Mouse (Mus musculus) embryonic facial prominence, embryonic 12.5 days (tissue): ENCODE measurements around the gene AA986860. TPM values are rescaled to one million over a fixed set of nuclear protein-coding genes. Genes with fewer than 3 reads are reported as not detected.

Experiments
- ATAC-seq: fragments of 200-750 bp; cut with Nextera tagmentation; 2 replicates; pipeline ENCODE4 v1.8.0; 2017; ENCODE audit not compliant: insufficient number of reproducible peaks, insufficient read depth, low FRiP score, low TSS enrichment
- H3K27ac ChIP-seq: fragments of 300-500 bp; sonication (generic); 2 replicates; pipeline ENCODE4 v1.5.1; 2016; ENCODE audit warnings: mild to moderate bottlenecking
- H3K27me3 ChIP-seq: fragments of 300-500 bp; sonication (generic); 2 replicates; pipeline ENCODE4 v1.6.1; 2016; ENCODE audit warnings: mild to moderate bottlenecking, moderate library complexity
- H3K36me3 ChIP-seq: fragments of 300-500 bp; sonication (generic); 2 replicates; pipeline ENCODE4 v1.6.1; 2016; ENCODE audit warnings: mild to moderate bottlenecking
- H3K4me1 ChIP-seq: fragments of 300-500 bp; sonication (generic); 2 replicates; pipeline ENCODE4 v1.6.1; 2016
- H3K4me2 ChIP-seq: fragments of 300-500 bp; sonication (generic); replicated peaks from 2 replicates; pipeline ENCODE4 v1.6.1; 2016; ENCODE audit warnings: mild to moderate bottlenecking, moderate library complexity
- H3K4me3 ChIP-seq: fragments of 300-500 bp; sonication (generic); 2 replicates; pipeline ENCODE4 v1.5.1; 2016; ENCODE audit warnings: mild to moderate bottlenecking
- H3K9ac ChIP-seq: fragments of 300-500 bp; sonication (generic); 2 replicates; pipeline ENCODE4 v1.6.1; 2016; ENCODE audit warnings: mild to moderate bottlenecking, moderate library complexity
- H3K9me3 ChIP-seq: fragments of 300-500 bp; sonication (generic); 2 replicates; pipeline ENCODE4 v1.6.1; 2016; ENCODE audit warnings: mild to moderate bottlenecking, moderate library complexity
- WGBS: fragments of 180-500 bp; shearing (Covaris S2); methylation state at CpG from one replicate; pipeline ENCODE4 v1.1.7; 2016; 5-methylcytosine and 5-hydroxymethylcytosine counted together
- polyA plus RNA-seq: library from polyadenylated mRNA; unstranded; fragments of >200 nt; fragmentation: Nextera tagmentation; extraction: Ambion mirVana; gene quantifications from 2 replicates; pipeline ENCODE4 v1.2.1, GENCODE M21; 2016

AA986860 gene
- polyA plus RNA-seq, 1 experiment from 2014 or later: 1.00 TPM

DNA sequence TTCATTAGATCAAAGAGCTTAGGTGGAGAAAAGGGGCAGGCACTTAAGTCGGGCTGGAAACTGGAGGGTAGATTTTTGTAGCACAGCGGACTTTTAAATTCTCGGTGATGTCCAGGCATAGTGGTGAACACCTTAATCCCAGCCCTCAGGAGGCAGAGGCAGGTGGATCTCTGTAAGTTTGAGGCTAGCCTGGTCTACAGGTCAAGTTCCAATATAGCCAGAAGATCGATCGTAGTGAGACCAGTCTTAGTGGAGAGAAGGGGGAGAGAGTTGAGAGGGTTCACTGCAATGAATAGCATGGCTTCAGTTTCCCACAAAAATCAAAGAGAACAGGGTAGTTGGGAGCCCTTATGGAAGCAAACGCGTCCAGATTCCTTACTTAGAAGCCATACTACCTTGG, 6.1 kb downstream of the AA986860 start:
- WGBS: 92% methylated on average over 7 of the region's 7 CpGs
- no peaks in the 10 kb centered on the region for H3K27me3 ChIP-seq
- H3K27ac ChIP-seq: no peak overlapping the region
- H3K4me3 ChIP-seq: no peak overlapping the region
- no peak for ATAC-seq
- H3K9ac ChIP-seq: no peak overlapping the region
- H3K36me3 ChIP-seq: no peaks in the 10 kb centered on the region
- no peaks in the 10 kb centered on the region for H3K4me1 ChIP-seq
- H3K9me3 ChIP-seq: no peaks in the 10 kb centered on the region
- no peak overlapping the region for H3K4me2 ChIP-seq

DNA sequence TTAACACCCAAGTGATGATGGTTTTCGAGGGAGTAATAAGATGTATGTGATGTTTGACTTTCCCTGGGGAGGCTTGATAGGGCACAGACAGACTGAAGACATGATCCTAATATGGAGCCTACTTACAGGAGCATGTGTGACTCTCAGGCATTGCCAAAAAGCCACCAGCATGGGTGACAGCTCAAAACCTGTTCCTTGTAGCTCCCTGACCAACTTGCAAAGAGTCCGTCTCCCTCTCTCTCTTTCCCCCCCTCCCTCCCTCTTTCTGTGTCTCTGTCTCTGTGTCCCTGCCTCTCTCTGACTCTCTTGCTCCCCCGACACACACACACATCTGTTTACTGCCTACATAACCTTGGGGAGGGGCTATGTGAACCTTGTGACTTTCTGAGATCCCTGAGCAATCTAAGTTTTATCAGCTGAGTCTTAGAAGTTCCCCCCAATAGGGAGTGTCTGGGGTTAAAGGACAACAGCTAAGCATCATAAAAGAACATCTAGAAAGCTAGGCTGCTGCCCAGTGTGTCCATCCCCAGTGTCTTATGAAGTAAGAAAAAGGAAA, 6.9 kb downstream of the AA986860 start:
- Histone ChIP-seq H3K27me3 (no peaks in the 10 kb centered on the region), H3K4me2 (no peak overlapping the region), H3K4me3 (no peak overlapping the region), H3K36me3 (no peaks in the 10 kb centered on the region), H3K4me1 (no peaks in the 10 kb centered on the region), H3K27ac (no peak overlapping the region), H3K9ac (no peak overlapping the region), H3K9me3 (no peaks in the 10 kb centered on the region)
- ATAC-seq: no peak
- 74% methylated on average over 3 of the region's 3 CpGs for WGBS

DNA sequence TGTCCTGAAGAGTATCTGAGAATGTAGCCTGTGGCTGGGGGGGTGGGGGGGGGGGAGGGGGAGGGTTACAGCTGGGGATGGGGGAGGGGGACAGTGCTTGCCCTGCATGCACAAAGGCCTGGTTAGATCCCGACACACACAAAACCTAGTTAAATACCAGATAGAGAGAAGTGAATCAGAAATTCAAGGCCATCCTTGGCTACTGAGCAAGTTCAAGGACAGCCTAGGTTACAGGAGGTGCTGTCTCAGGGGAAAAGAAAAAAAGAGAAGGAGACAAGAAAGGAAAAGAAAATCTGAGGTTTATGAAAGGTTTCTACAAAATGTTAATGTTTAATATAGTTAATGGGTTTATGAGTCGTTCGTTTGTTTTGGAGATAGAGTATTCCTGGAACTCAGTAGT, 7.9 kb downstream of the AA986860 start:
- H3K27me3 ChIP-seq: no peaks in the 10 kb centered on the region
- no peak overlapping the region for H3K4me3 ChIP-seq
- no peaks in the 10 kb centered on the region for H3K36me3 ChIP-seq
- no peak overlapping the region for H3K9ac ChIP-seq
- no peak for ATAC-seq
- no peak overlapping the region for H3K4me2 ChIP-seq
- no peaks in the 10 kb centered on the region for H3K4me1 ChIP-seq
- no peaks in the 10 kb centered on the region for H3K9me3 ChIP-seq
- WGBS: 85% methylated on average over 3 of the region's 3 CpGs
- H3K27ac ChIP-seq: no peak overlapping the region

DNA sequence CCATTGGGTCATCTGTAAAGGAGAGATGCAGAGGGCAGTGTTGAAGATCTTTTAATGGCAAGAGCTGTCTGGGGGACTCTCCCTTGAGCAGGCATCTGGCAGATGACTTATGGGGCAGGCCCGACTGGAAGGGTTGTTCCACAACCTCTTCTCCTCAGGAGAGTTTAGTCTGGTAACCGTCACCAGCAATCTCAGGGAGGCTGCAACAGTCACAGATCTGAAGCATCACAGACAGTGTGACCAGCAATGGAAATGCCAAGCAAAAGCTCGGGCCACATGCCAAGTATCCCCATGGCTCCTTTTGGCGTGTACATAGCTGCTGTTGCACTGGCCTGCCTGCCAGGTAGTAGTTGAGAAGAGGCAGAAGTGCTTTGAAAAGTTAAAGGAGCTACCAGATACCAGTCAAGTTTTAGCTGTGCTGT, 8.5 kb downstream of the AA986860 start:
- no peaks in the 10 kb centered on the region for H3K4me1 ChIP-seq
- ATAC-seq: no peak
- no peak overlapping the region for H3K27ac ChIP-seq
- H3K4me2 ChIP-seq: no peak overlapping the region
- H3K27me3 ChIP-seq: no peaks in the 10 kb centered on the region
- H3K4me3 ChIP-seq: no peak overlapping the region
- H3K9me3 ChIP-seq: no peaks in the 10 kb centered on the region
- no peaks in the 10 kb centered on the region for H3K36me3 ChIP-seq
- no peak overlapping the region for H3K9ac ChIP-seq
- WGBS: 78% methylated on average over 4 of the region's 4 CpGs

DNA sequence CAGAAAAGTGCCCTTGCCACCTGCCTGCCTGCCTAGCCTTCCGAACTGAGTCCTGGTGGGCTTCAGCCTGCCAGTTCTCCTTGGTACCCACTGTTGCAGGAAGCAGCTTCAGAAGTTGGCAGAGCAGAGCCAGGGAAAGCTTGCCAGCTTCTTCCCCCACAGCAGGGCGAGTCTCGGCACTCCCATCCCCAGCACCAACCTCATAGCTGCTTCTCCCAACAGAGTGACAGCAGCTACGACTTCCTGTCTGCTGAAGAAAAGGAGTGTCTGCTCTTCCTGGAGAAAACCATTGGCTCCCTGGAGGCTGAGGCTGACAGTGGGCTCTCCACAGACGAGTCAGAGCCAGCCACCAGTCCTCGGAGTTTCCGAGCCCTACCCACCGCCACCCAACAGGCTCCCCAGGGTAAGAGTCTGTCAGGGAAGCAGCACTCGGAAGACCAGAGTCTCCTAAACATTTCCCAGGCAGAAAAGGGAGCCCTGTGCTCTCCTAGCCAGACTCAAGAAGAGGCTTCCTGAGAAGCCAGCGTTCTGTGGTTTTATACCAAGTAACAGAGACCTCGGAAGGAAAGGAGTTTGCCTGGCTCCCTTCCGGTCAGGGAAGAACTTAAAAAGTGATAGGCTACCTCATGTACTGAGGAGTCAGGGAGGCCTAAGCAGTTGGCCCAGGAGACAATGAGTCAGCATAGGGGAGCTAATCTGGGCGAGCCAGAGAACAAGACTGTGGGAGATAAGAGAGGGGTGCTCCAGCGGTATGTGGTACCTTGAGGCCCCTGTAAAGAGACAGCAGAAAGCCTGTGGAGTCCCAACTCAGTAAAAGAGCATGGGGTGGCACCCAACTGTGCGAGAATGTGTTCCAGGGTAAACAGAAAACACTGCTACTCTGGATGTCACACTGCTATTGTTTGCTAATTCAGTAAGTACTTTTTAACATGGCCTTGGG, 9.3 kb downstream of the AA986860 start:
- Histone ChIP-seq H3K4me2 (no peak overlapping the region), H3K4me1 (no peaks in the 10 kb centered on the region), H3K36me3 (no peaks in the 10 kb centered on the region), H3K9me3 (no peaks in the 10 kb centered on the region), H3K9ac (no peak overlapping the region), H3K27me3 (no peaks in the 10 kb centered on the region), H3K4me3 (no peak overlapping the region), H3K27ac (no peak overlapping the region)
- WGBS: 51% methylated on average over 15 of the region's 15 CpGs
- ATAC-seq: 0 out of 2 replicates have a peak, but pooled peaks have one; percentile 50

DNA sequence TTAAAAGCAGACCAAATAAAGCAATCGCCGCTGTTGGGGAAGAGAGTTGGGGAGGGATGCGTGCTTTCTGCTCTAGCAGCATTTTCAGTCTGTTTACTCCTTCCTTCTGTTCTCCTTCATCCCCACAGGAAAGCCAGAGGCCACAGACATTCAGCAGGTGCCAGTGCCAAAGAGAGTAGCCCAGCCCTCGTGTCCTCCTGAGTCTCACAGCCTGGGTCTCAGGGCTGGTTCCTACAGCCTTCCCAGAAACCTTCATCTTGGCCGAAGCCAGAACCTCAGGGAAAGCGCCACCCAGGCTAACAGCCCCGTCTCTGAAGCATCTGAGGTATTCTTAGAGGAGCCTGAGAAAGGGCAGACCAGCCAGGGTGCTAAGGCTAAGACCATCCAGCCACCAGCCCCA, 10.4 kb downstream of the AA986860 start:
- Histone ChIP-seq H3K4me1 (no peaks in the 10 kb centered on the region), H3K36me3 (no peaks in the 10 kb centered on the region), H3K4me3 (no peak overlapping the region), H3K9ac (no peak overlapping the region), H3K9me3 (no peaks in the 10 kb centered on the region), H3K4me2 (no peak overlapping the region), H3K27ac (no peak overlapping the region), H3K27me3 (no peaks in the 10 kb centered on the region)
- WGBS: 83% methylated on average over 7 of the region's 7 CpGs
- ATAC-seq: no peak

DNA sequence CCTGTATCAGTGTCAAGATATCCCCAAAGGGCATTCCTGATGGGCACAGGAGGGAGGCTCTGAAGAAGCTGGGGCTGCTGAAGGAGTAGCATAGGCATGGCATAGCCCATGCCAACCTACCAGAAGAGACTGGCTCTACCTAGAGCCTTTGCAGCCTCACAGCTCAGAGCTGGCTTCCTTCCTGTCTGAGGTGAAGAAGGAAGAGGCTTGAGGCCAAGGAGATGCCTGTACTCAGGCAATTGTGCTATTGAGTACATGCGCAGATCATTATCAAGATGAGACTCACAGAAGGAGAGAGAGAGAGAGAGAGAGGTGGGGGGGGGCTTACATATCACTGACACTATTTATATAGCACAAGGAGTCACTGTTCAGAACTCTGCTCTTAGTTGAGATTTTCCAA, 12.0 kb downstream of the AA986860 start:
- no peak for ATAC-seq
- H3K27ac ChIP-seq: no peak overlapping the region

DNA sequence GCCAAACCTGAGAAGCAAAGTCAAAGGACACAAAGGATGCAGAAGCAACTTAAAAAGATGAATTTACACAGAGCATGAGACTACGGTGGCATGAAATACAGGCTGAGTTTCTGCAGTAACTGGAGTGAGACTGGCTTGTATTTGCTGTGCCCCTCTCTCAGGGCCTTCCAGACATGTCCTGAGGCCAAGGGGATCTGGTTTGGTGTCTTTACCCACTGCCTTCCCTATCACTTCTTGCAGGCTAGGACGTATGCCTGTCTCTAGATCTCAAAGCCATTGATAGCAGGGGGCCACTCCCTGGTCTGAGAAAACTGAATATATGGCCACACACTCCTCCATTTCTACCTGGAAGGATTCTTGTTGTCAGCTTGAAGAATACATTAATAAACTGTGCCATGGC, 12.4 kb downstream of the AA986860 start:
- WGBS: 90% methylated on average over 2 of the region's 2 CpGs
- no peak for ATAC-seq
- no peak overlapping the region for H3K27ac ChIP-seq

More for the DNA sequence above, 12.0 kb downstream of the AA986860 start:
- Histone ChIP-seq H3K4me1 (no peaks in the 10 kb centered on the region), H3K9me3 (no peaks in the 10 kb centered on the region), H3K27me3 (no peaks in the 10 kb centered on the region), H3K4me2 (no peak overlapping the region), H3K4me3 (no peak overlapping the region), H3K9ac (no peak overlapping the region), H3K36me3 (no peaks in the 10 kb centered on the region)
- 86% methylated on average over 1 of the region's 1 CpGs for WGBS

DNA sequence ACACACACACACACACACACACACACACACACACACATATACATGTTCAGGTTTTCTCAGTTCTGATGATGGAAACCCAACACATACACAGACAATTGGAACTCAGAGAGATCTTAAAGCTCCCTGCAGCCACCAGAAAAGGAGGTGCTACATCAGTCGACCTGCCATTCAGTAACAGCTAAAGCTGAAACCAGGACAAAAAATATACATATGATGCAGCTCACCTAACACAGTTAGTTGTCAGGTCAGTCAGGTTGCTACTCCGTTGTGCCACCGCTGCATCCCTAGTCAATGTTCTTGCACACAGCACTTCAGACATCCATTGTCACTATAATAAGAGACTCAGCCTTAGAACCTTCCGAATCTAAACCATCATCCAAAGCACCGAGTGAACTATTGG, 13.2 kb downstream of the AA986860 start:
- Histone ChIP-seq H3K27me3 (no peaks in the 10 kb centered on the region), H3K9ac (no peak overlapping the region), H3K36me3 (no peaks in the 10 kb centered on the region), H3K4me3 (no peak overlapping the region), H3K9me3 (no peaks in the 10 kb centered on the region), H3K4me2 (no peak overlapping the region), H3K4me1 (no peaks in the 10 kb centered on the region), H3K27ac (no peak overlapping the region)
- 90% methylated on average over 5 of the region's 5 CpGs for WGBS
- ATAC-seq: no peak

More for the DNA sequence above, 12.4 kb downstream of the AA986860 start:
- Histone ChIP-seq H3K9ac (no peak overlapping the region), H3K9me3 (no peaks in the 10 kb centered on the region), H3K4me2 (no peak overlapping the region), H3K36me3 (no peaks in the 10 kb centered on the region), H3K27me3 (no peaks in the 10 kb centered on the region), H3K4me3 (no peak overlapping the region), H3K4me1 (no peaks in the 10 kb centered on the region)

DNA sequence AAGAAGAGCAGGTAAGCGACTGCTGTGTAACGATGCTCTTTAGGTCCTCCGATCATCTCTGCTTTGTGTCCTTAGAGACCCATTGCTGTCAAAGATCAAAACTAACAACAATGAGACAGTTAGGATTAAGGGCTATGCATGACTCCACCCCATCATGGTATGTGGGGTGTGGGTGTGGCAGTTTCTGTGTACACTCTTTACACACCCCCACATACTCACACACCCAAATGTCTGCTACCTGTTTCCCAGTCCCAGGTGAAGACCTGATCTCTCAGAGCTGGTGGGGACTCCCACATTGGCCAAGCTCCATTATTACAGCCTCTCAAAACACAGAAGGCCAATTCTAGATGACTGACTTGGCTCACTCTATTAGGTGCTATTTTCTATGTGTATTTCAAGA, 13.8 kb downstream of the AA986860 start:
- 91% methylated on average over 3 of the region's 3 CpGs for WGBS
- Histone ChIP-seq H3K27me3 (no peaks in the 10 kb centered on the region), H3K4me2 (no peak overlapping the region), H3K27ac (no peak overlapping the region), H3K4me1 (no peaks in the 10 kb centered on the region), H3K9me3 (no peaks in the 10 kb centered on the region), H3K4me3 (no peak overlapping the region), H3K36me3 (no peaks in the 10 kb centered on the region), H3K9ac (no peak overlapping the region)
- no peak for ATAC-seq

DNA sequence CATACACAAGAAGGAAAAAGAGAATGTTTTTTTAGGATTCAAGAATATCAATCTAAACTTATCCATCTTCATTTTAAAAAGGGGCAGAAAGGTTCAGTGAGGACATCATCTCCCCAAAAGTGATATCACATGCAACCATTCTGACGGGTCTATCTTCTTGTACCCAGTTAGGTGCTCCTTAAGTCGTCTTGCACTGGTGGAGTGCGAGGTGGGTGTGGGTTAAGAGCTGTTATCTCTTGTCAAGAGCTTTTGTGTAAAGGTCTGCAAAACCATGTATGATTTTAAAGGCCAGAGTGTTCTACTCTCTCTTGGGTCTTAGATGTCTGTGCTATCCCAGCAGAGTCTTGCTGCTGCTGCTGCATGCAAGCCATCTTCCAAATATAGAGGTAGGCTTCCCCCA, 15.0 kb downstream of the AA986860 start:
- ATAC-seq: no peak

DNA sequence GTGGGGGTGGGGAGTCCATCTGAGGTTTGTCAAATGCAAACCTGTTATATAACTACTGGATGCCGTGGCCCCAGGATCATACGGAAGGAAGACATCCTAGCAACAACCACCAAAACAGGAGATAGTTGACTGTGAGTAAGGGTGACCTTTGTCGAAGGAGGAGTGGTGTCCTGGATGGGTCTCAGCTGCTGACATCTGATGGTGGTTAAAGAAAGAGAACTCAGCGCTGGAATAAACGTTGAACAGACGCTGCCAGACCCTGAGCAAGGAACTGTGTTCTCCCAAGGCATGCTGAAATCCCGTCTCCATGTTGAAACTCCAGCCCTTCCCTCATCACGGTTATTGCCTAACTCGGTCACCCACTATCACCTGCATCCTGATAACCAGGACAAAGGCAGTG, 27.9 kb downstream of the AA986860 start:
- H3K27me3 ChIP-seq: no peaks in the 10 kb centered on the region
- no peaks in the 10 kb centered on the region for H3K36me3 ChIP-seq
- no peaks in the 10 kb centered on the region for H3K9me3 ChIP-seq
- WGBS: 78% methylated on average over 9 of the region's 9 CpGs
- no peaks in the 10 kb centered on the region for H3K4me1 ChIP-seq
- no peak overlapping the region for H3K4me3 ChIP-seq
- no peak overlapping the region for H3K9ac ChIP-seq
- H3K4me2 ChIP-seq: no peak overlapping the region
- ATAC-seq: no peak
- H3K27ac ChIP-seq: no peak overlapping the region

More for the DNA sequence above, 15.0 kb downstream of the AA986860 start:
- Histone ChIP-seq H3K9ac (no peak overlapping the region), H3K9me3 (no peaks in the 10 kb centered on the region), H3K4me3 (no peak overlapping the region), H3K4me1 (no peaks in the 10 kb centered on the region), H3K27me3 (no peaks in the 10 kb centered on the region), H3K27ac (no peak overlapping the region), H3K36me3 (no peaks in the 10 kb centered on the region), H3K4me2 (no peak overlapping the region)
- 80% methylated on average over 3 of the region's 3 CpGs for WGBS
